Comparison of ENCODE assay signal across 10 mouse cellular contexts in genomic region chr4:151907577-151908343, GRCm38 (mm10). TPM values are rescaled to one million over a fixed set of nuclear protein-coding genes. Genes with fewer than 3 reads are reported as not detected.
DNase-seq lines count a peak whose midpoint lies in the region; ATAC-seq and TF ChIP-seq lines count a peak whose summit lies in the region.
"Had no signal": no experiment of that assay in that cellular context is flagged by ENCODE, and none has a peak within 500 bp of the region (broad histone marks: within the 10 kb centered on the region; RNA-seq: fewer than 3 reads in every experiment).

No protein-coding gene starts in this region.

- peak overlapping the region; percentile 43 for H3K4me2 ChIP-seq in embryonic facial prominence, embryonic 13.5 days

- H3K9ac ChIP-seq in heart, adult 2 months (ENCODE audit: low read depth, low read length): no peak overlapping the region
- 0 out of 2 replicates have a peak overlapping the region, but pooled peaks have one; percentile 1 for H3K9ac ChIP-seq in embryonic facial prominence, embryonic 13.5 days

- no peaks in the 10 kb centered on the region for H3K79me2 ChIP-seq in heart, adult 2 months (replicated peaks; ENCODE audit: control insufficient read depth, insufficient read depth, low read length)

- WGBS in heart, adult 2 months: 67% methylated on average over 26 of the region's 26 CpGs
- WGBS in embryonic facial prominence, embryonic 13.5 days: 43% methylated on average over 26 of the region's 26 CpGs

- H3K36me3 ChIP-seq in heart, adult 2 months (ENCODE audit: control insufficient read depth, insufficient read depth, low read length): no peaks in the 10 kb centered on the region
- H3K36me3 ChIP-seq in embryonic facial prominence, embryonic 13.5 days: no peaks in the 10 kb centered on the region

- no peak for TF ChIP-seq CTCF in heart, adult 2 months (IDR thresholded peaks at IDR 0.05)

- DNase-seq in heart, adult 2 months: peak; percentile 36 to 39
- no peak for DNase-seq in heart, postnatal 25 days (ENCODE audit: low spot score)
- DNase-seq in MN1 (ENCODE audit: low spot score): peak; percentile 86
- peak; percentile 5 for DNase-seq in hindlimb bud, embryonic 11.5 days (ENCODE audit: extremely low spot score, low read depth, low spot score)
- no peak for DNase-seq in right cerebral cortex, adult 18-20 months
- DNase-seq in right cerebral cortex, postnatal 36 days (ENCODE audit: low spot score in 2 of 2): no peak
- no peak for DNase-seq in thymus, postnatal 0 days (ENCODE audit: low spot score)
- DNase-seq: kidney, postnatal 25 days; thymus, postnatal 14 days had no signal

- no peak for TF ChIP-seq EP300 in heart, adult 2 months (IDR thresholded peaks at IDR 0.05; ENCODE audit: insufficient read depth, low read depth, low read length)

- no peak for TF ChIP-seq POLR2A in heart, adult 2 months (IDR thresholded peaks at IDR 0.05; ENCODE audit: insufficient read depth, low read depth, low read length)

- H3K9me3 ChIP-seq in embryonic facial prominence, embryonic 13.5 days: no peaks in the 10 kb centered on the region

- intact Hi-C loops in heart, adult 2 months (cut with DNase I): no loop called here
- intact Hi-C loops in heart, postnatal 25 days (cut with DNase I): no loop called here

- ATAC-seq in embryonic facial prominence, embryonic 13.5 days (ENCODE audit: insufficient number of reproducible peaks, insufficient read depth, low FRiP score, low TSS enrichment, low read depth): no peak

- no peak overlapping the region for H3K27ac ChIP-seq in heart, adult 2 months
- H3K27ac ChIP-seq in embryonic facial prominence, embryonic 13.5 days: no peak overlapping the region

- H3K4me1 ChIP-seq in heart, adult 2 months (ENCODE audit: control insufficient read depth, insufficient read depth, low read length): peaks cover 14% of the 10 kb centered on the region
- H3K4me1 ChIP-seq in embryonic facial prominence, embryonic 13.5 days: peaks cover 6% of the 10 kb centered on the region; the same call in 1 of the 2 replicates

- no peaks in the 10 kb centered on the region for H3K27me3 ChIP-seq in heart, adult 2 months (ENCODE audit: control insufficient read depth, insufficient read depth, low read length)
- peaks cover 27% of the 10 kb centered on the region for H3K27me3 ChIP-seq in embryonic facial prominence, embryonic 13.5 days

- no peak overlapping the region for H3K4me3 ChIP-seq in heart, adult 2 months
- H3K4me3 ChIP-seq in embryonic facial prominence, embryonic 13.5 days: peak overlapping the region; percentile 24

RNA-seq across cellular contexts. Expression of gene Dnajc11, which starts 25.7 kb away (rescaled TPM):
- total RNA-seq in heart, adult 2 months (2021): 10 to 100 TPM; 71.0 to 84.3 TPM
- 55.9 and 66.9 TPM in 2 replicates for polyA plus RNA-seq in heart, adult 2 months (2012; rRNA removed)
- 10 to 100 TPM; 82.3 to 96.4 TPM for total RNA-seq in heart, postnatal 25 days (2021)
- 63.0 and 71.4 TPM in 2 replicates for polyA plus RNA-seq in embryonic facial prominence, embryonic 13.5 days (2015; fragmentation: Nextera tagmentation; extraction: Ambion mirVana)
- polyA plus RNA-seq in thymus, postnatal 0 days (2015; fragmentation: Nextera tagmentation; extraction: Ambion mirVana): 47.2 and 48.3 TPM in 2 replicates

RNA-seq across cellular contexts. Expression of gene Camta1, which starts 46.1 kb away (rescaled TPM):
- 100 to 1,000 TPM; 208 to 234 TPM for total RNA-seq in heart, adult 2 months (2021)
- polyA plus RNA-seq in heart, adult 2 months (2012; rRNA removed): 39.4 and 75.3 TPM in 2 replicates
- 100 to 1,000 TPM; 234 to 244 TPM for total RNA-seq in heart, postnatal 25 days (2021)
- 96.2 and 106 TPM in 2 replicates for polyA plus RNA-seq in embryonic facial prominence, embryonic 13.5 days (2015; fragmentation: Nextera tagmentation; extraction: Ambion mirVana)
- 104 and 122 TPM in 2 replicates for polyA plus RNA-seq in thymus, postnatal 0 days (2015; fragmentation: Nextera tagmentation; extraction: Ambion mirVana)

Comparison
In these comparisons a context has a peak if more than half of its experiments do, and no peak if none do; other contexts are left out.
1. DNase-seq: peak in heart, adult 2 months (2 of 2), MN1 (single experiment) and hindlimb bud, embryonic 11.5 days (single experiment); none in heart, postnatal 25 days (single experiment), right cerebral cortex, adult 18-20 months (single experiment), right cerebral cortex, postnatal 36 days (0 of 2) and thymus, postnatal 0 days (single experiment).